Mouse (Mus musculus) inflammation-experienced regulatory T-cells, adult 6 months (primary cell): ENCODE data around the gene Zscan10. TPM values are rescaled to one million over a fixed set of nuclear protein-coding genes. Genes with fewer than 3 reads are reported as not detected.

Experiments
- ATAC-seq: one replicate; pipeline ENCODE4 v1.8.0; 2017
- polyA plus RNA-seq, 3 experiments: library from polyadenylated mRNA; unstranded; fragments of 100-300 nt; shearing (Covaris generic); gene quantifications; one replicate each; pipeline ENCODE4 v1.2.1; 2017

Gene Zscan10
- polyA plus RNA-seq, 3 experiments from 2014 or later = 0.73 to 3.1 (median 1.2) TPM

- ATAC-seq = no peak
These were observed 53.3 kb downstream of the Zscan10 start for GRCm38 (mm10) chr17:23654001-23654400.

DNA sequence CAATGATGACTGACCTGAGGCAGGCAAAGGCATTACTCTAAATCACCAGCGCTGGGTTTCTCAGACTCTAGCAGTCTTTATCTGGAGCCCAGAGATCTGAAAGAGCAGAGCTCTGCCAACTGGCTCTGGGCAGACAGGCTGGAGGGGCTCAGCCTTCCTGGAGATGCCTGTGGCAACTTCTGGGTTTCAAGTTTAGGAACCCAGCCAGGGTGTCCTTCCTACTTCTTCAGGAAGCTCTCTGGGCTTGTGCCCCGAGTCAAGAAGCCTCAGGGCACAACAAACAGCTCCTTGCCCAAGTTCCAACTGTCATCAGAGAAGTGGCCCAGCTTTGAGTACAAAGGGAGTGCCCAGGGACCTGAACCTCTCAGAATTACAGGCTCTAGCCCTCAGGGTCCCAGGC lies 53.8 kb downstream of the Zscan10 start:
- ATAC-seq = no peak

DNA sequence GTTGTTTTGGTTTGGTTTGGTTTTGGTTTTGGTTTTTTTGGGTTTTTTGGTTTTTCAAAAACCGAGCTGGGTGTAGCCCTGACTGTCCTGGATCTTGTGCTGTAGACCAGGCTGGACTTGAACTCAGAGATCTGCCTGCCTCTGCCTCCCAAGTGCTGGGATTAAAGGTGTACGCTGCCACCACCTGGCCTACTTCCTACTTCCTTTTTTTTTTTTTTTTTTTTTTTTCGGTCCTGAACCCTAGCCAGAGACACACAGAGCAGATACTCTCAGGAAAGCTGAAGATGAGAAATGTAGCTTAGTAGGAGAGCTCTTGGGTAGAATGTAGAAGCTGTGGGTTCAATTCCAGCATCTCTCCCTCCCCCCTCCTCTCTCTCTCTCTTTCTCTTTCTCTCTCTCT lies 57.8 kb downstream of the Zscan10 start:
- no peak for ATAC-seq

- no peak for ATAC-seq
These were observed 59.6 kb downstream of the Zscan10 start, which contains the start of gene Bicdl2 for GRCm38 (mm10) chr17:23660117-23660875. Gene Bicdl2, plus strand, starts transcription at chr17:23660506.

Other genes starting within 250 kb of the Zscan10 start
- not detected for gene Vmn2r116, start 216.3 kb upstream of the Zscan10 start, polyA plus RNA-seq
- gene Vmn2r117, start 121.2 kb upstream of the Zscan10 start, polyA plus RNA-seq = not detected
- gene Zfp213, start 36.6 kb upstream of the Zscan10 start, polyA plus RNA-seq = 1 to 10 TPM; 4.0 to 5.5 (median 4.8) TPM
- gene Zfp13, start 1.4 kb upstream of the Zscan10 start, polyA plus RNA-seq = under 1 TPM in 1 of 3 experiments, not detected in 2; 0.71 TPM
- gene Mmp25, start 44.4 kb downstream of the Zscan10 start, polyA plus RNA-seq = 1 to 10 TPM in 2 of 3 experiments, under 1 TPM in 1; 0.80 to 6.6 (median 2.8) TPM
- gene Bicdl2, start 59.6 kb downstream of the Zscan10 start, polyA plus RNA-seq = under 1 TPM in 1 of 3 experiments, not detected in 2; 0.23 TPM
- gene Hcfc1r1, start 72.7 kb downstream of the Zscan10 start, polyA plus RNA-seq = 10 to 100 TPM; 62.6 to 79.5 (median 70.7) TPM
- 10 to 100 TPM; 27.1 to 36.7 (median 27.5) TPM for gene Thoc6, start 73.0 kb downstream of the Zscan10 start, polyA plus RNA-seq
- 1 to 10 TPM; 3.7 to 6.5 (median 4.6) TPM for gene Tnfrsf12a, start 76.6 kb downstream of the Zscan10 start, polyA plus RNA-seq
- not detected for gene Cldn6, start 78.4 kb downstream of the Zscan10 start, polyA plus RNA-seq
- gene Cldn9, start 83.2 kb downstream of the Zscan10 start, polyA plus RNA-seq = not detected
- gene 1520401A03Rik, start 121.9 kb downstream of the Zscan10 start, polyA plus RNA-seq = not detected
- gene Pkmyt1, start 125.5 kb downstream of the Zscan10 start, polyA plus RNA-seq = 10 to 100 TPM in 2 of 3 experiments, 1 to 10 TPM in 1; 7.5 to 18.5 (median 11.3) TPM
- 1 to 10 TPM; 1.3 to 7.2 (median 2.5) TPM for gene Paqr4, start 140.0 kb downstream of the Zscan10 start, polyA plus RNA-seq
- 1 to 10 TPM in 2 of 3 experiments, under 1 TPM in 1; 0.78 to 3.2 (median 1.1) TPM for gene Kremen2, start 145.0 kb downstream of the Zscan10 start, polyA plus RNA-seq
- gene Flywch1, start 170.7 kb downstream of the Zscan10 start, polyA plus RNA-seq = 10 to 100 TPM; 13.2 to 15.6 (median 13.7) TPM
- 1 to 10 TPM; 1.3 to 3.1 (median 2.3) TPM for gene Flywch2, start 185.2 kb downstream of the Zscan10 start, polyA plus RNA-seq
- gene Srrm2, start 189.7 kb downstream of the Zscan10 start, polyA plus RNA-seq = 100 to 1,000 TPM; 271 to 328 (median 302) TPM
- gene Elob, start 228.3 kb downstream of the Zscan10 start, polyA plus RNA-seq = 100 to 1,000 TPM; 674 to 762 (median 707) TPM
- gene Prss33, start 235.2 kb downstream of the Zscan10 start, polyA plus RNA-seq = 1 to 10 TPM in 2 of 3 experiments, not detected in 1; 1.3 to 1.6 TPM
- gene Prss32, start 243.0 kb downstream of the Zscan10 start, polyA plus RNA-seq = 1 to 10 TPM in 1 of 3 experiments, under 1 TPM in 1, not detected in 1; 0.34 to 1.1 TPM
- gene Prss41, start 243.3 kb downstream of the Zscan10 start, polyA plus RNA-seq = 10 to 100 TPM in 2 of 3 experiments, 1 to 10 TPM in 1; 3.9 to 19.1 (median 13.6) TPM